Mouse (Mus musculus): ENCODE results near the gene Ceacam19. TPM values are rescaled to one million over a fixed set of nuclear protein-coding genes. Genes with fewer than 3 reads are reported as not detected.
"Not testable (repeated sequence)": the region's sequence is repeated elsewhere in the genome, so short reads cannot be mapped to it uniquely, and the experiment has no call there.

The Ceacam19 gene
- not detected in 2 replicates for polyA plus RNA-seq (2012; ENCODE audit: insufficient read depth, low replicate concordance)

GRCm38 (mm10) chr7:19887849-19888248 is at the start of gene Ceacam19:
Gene Ceacam19 (minus strand): TSS chr7:19887965.
- Histone ChIP-seq H3K36me3 (replicated peaks; ENCODE audit: low read length) (no peaks in the 10 kb centered on the region), H3K9me3 (no peaks in the 10 kb centered on the region), H3K27me3 (replicated peaks) (peaks cover 26% of the 10 kb centered on the region), H3K4me3 (replicated peaks) (no peak within 1 kb of the TSS), H3K4me1 (no peaks in the 10 kb centered on the region)
- TF ChIP-seq GATA1 (IDR thresholded peaks at IDR 0.05; ENCODE audit: borderline replicate concordance, low read length) (no peak), FLI1 (IDR thresholded peaks at IDR 0.05; ENCODE audit: low read length) (no peak)

- no peaks in the 10 kb centered on the region; the same call in 1 of the 2 replicates for H3K9me3 ChIP-seq
- no peak overlapping the region for H3K4me3 ChIP-seq (replicated peaks)
- H3K36me3 ChIP-seq (replicated peaks; ENCODE audit: low read length), result no peaks in the 10 kb centered on the region
- H3K27me3 ChIP-seq (replicated peaks), result peaks cover 3% of the 10 kb centered on the region
- peaks cover 55% of the 10 kb centered on the region for H3K4me1 ChIP-seq
- no peak for TF ChIP-seq FLI1 (IDR thresholded peaks at IDR 0.05; ENCODE audit: low read length)
- no peak for TF ChIP-seq GATA1 (IDR thresholded peaks at IDR 0.05; ENCODE audit: borderline replicate concordance, low read length)
Observed at GRCm38 (mm10) chr7:19937229-19937821, 49.6 kb upstream of the Ceacam19 start.

GRCm38 (mm10) chr7:19935961-19936360 is 48.2 kb upstream of the Ceacam19 start:
- Histone ChIP-seq H3K27me3 (replicated peaks) (peaks cover 15% of the 10 kb centered on the region), H3K4me1 (peaks cover 61% of the 10 kb centered on the region), H3K4me3 (replicated peaks) (peak overlapping the region; percentile 89), H3K9me3 (no peaks in the 10 kb centered on the region; the same call in 1 of the 2 replicates), H3K36me3 (replicated peaks; ENCODE audit: low read length) (no peaks in the 10 kb centered on the region)
- TF ChIP-seq GATA1 (IDR thresholded peaks at IDR 0.05; ENCODE audit: borderline replicate concordance, low read length), result no peak
- no peak for TF ChIP-seq FLI1 (IDR thresholded peaks at IDR 0.05; ENCODE audit: low read length)

GRCm38 (mm10) chr7:19935171-19935751 is 47.5 kb upstream of the Ceacam19 start:
- H3K4me1 ChIP-seq, result peaks cover 54% of the 10 kb centered on the region
- TF ChIP-seq FLI1 (IDR thresholded peaks at IDR 0.05; ENCODE audit: low read length) (no peak), GATA1 (IDR thresholded peaks at IDR 0.05; ENCODE audit: borderline replicate concordance, low read length) (no peak)
- peaks cover 17% of the 10 kb centered on the region for H3K27me3 ChIP-seq (replicated peaks)
- H3K9me3 ChIP-seq, result no peaks in the 10 kb centered on the region; the same call in 1 of the 2 replicates
- H3K4me3 ChIP-seq (replicated peaks), result peak overlapping the region; percentile 89
- H3K36me3 ChIP-seq (replicated peaks; ENCODE audit: low read length), result no peaks in the 10 kb centered on the region

- H3K9me3 ChIP-seq, result no peaks in the 10 kb centered on the region; the same call in 1 of the 2 replicates
- peaks cover 40% of the 10 kb centered on the region for H3K4me1 ChIP-seq
- H3K27me3 ChIP-seq (replicated peaks), result peaks cover 24% of the 10 kb centered on the region
- no peak for TF ChIP-seq FLI1 (IDR thresholded peaks at IDR 0.05; ENCODE audit: low read length)
- no peak for TF ChIP-seq GATA1 (IDR thresholded peaks at IDR 0.05; ENCODE audit: borderline replicate concordance, low read length)
- H3K4me3 ChIP-seq (replicated peaks), result peak overlapping the region; percentile 88
- no peaks in the 10 kb centered on the region for H3K36me3 ChIP-seq (replicated peaks; ENCODE audit: low read length)
Observed at GRCm38 (mm10) chr7:19932877-19933809, 45.4 kb upstream of the Ceacam19 start.

GRCm38 (mm10) chr7:19932133-19932876 is 44.5 kb upstream of the Ceacam19 start:
- peaks cover 24% of the 10 kb centered on the region for H3K27me3 ChIP-seq (replicated peaks)
- H3K36me3 ChIP-seq (replicated peaks; ENCODE audit: low read length), result no peaks in the 10 kb centered on the region
- H3K4me3 ChIP-seq (replicated peaks), result peak overlapping the region; percentile 88
- H3K4me1 ChIP-seq, result peaks cover 43% of the 10 kb centered on the region
- H3K9me3 ChIP-seq, result no peaks in the 10 kb centered on the region
- TF ChIP-seq GATA1 (IDR thresholded peaks at IDR 0.05; ENCODE audit: borderline replicate concordance, low read length), result no peak
- TF ChIP-seq FLI1 (IDR thresholded peaks at IDR 0.05; ENCODE audit: low read length), result no peak

- not testable (repeated sequence) for H3K36me3 ChIP-seq (replicated peaks; ENCODE audit: low read length); H3K9me3 ChIP-seq; H3K4me3 ChIP-seq (replicated peaks)
- peaks cover 36% of the 10 kb centered on the region for H3K27me3 ChIP-seq (replicated peaks)
- H3K4me1 ChIP-seq, result peaks cover 50% of the 10 kb centered on the region
Observed at GRCm38 (mm10) chr7:19930481-19930880, 42.7 kb upstream of the Ceacam19 start.

- H3K4me1 ChIP-seq, result peaks cover 34% of the 10 kb centered on the region
- H3K36me3 ChIP-seq (replicated peaks; ENCODE audit: low read length), result no peaks in the 10 kb centered on the region
- peaks cover 7% of the 10 kb centered on the region for H3K9me3 ChIP-seq
- no peak overlapping the region for H3K4me3 ChIP-seq (replicated peaks)
- H3K27me3 ChIP-seq (replicated peaks), result peaks cover 47% of the 10 kb centered on the region
- TF ChIP-seq GATA1 (IDR thresholded peaks at IDR 0.05; ENCODE audit: borderline replicate concordance, low read length), result no peak
- no peak for TF ChIP-seq FLI1 (IDR thresholded peaks at IDR 0.05; ENCODE audit: low read length)
Observed at GRCm38 (mm10) chr7:19928486-19928885, 40.7 kb upstream of the Ceacam19 start.

GRCm38 (mm10) chr7:19926849-19927480 is 39.2 kb upstream of the Ceacam19 start:
- Histone ChIP-seq H3K9me3 (peaks cover 7% of the 10 kb centered on the region), H3K27me3 (replicated peaks) (peaks cover 51% of the 10 kb centered on the region), H3K4me1 (peaks cover 34% of the 10 kb centered on the region), H3K36me3 (replicated peaks; ENCODE audit: low read length) (no peaks in the 10 kb centered on the region), H3K4me3 (replicated peaks) (peak overlapping the region; percentile 46)
- TF ChIP-seq FLI1 (IDR thresholded peaks at IDR 0.05; ENCODE audit: low read length) (no peak), GATA1 (IDR thresholded peaks at IDR 0.05; ENCODE audit: borderline replicate concordance, low read length) (no peak)

All from megakaryocyte, embryonic 14.5 days (primary cell).